Mouse (Mus musculus): Measurements from ENCODE around the gene Slc12a8. TPM values are rescaled to one million over a fixed set of nuclear protein-coding genes. Genes with fewer than 3 reads are reported as not detected.

Slc12a8 gene
- total RNA-seq, 2 experiments from 2014 or later, result 0.26 TPM; not detected in 1

Other genes with a start within 250 kb of the Slc12a8 start
- 10 to 100 TPM; 18.5 to 21.8 TPM for gene Zfp148, start 136.5 kb upstream of the Slc12a8 start, total RNA-seq (2021)
- gene Heg1, start 167.0 kb downstream of the Slc12a8 start, total RNA-seq (2021), result 10 to 100 TPM; 30.6 to 38.6 TPM